8 mouse cellular contexts compared by ENCODE assay signal in the genomic region with DNA sequence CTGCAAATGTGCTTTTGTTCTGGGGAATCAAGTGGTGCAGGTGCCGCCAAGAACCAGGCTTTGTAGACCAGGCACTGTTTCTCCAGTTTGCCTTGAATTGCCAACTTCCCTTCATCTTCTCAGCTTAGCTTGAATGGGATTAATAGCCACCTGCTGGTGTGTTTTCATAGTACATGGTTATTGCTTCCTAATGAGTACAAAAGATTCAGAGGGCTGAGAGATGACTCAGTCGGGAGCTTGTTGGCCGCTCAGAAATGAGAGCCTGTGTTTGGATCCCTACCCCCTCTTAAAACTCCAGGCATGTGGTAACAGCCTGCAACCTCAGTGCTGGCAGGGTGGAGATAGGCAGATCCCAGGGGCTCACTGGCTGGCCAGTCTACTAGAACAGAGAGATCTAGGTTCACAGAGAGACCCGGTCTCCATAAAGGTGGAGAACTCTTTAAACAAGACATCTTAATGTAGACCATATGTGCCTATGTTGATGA.
A peak's percentile ranks its signal among the peaks of the same experiment; 100 is the strongest.
DNase-seq lines count a peak whose midpoint lies in the region; ATAC-seq and TF ChIP-seq lines count a peak whose summit lies in the region.
"Had no signal": no experiment of that assay in that cellular context is flagged by ENCODE, and none has a peak within 500 bp of the region (broad histone marks: within the 10 kb centered on the region; RNA-seq: fewer than 3 reads in every experiment).

No protein-coding gene starts in this region.

- no peak overlapping the region for H3K27ac ChIP-seq in forebrain, embryonic 11.5 days (ENCODE audit: low read depth, low read length)
- H3K27ac ChIP-seq in layer of hippocampus, adult 2 months = peak overlapping the region; percentile 46; the same call in 1 of the 2 replicates
- H3K27ac ChIP-seq: liver, embryonic 14.5 days had no signal

- no peak overlapping the region for H3K9ac ChIP-seq in forebrain, embryonic 11.5 days (ENCODE audit: low read length)
- H3K9ac ChIP-seq: liver, embryonic 14.5 days had no signal

- 25% methylated on average over 4 of the region's 4 CpGs for WGBS in forebrain, embryonic 11.5 days

- H3K4me1 ChIP-seq in forebrain, embryonic 11.5 days (replicated peaks; ENCODE audit: control insufficient read depth, insufficient read depth, low read length) = peaks cover 2% of the 10 kb centered on the region; the same call in 1 of the 2 replicates

- peak; percentile 10 for DNase-seq in right cerebral cortex, adult 18-20 months
- DNase-seq in right cerebral cortex, postnatal 4 days = no peak
- DNase-seq in cerebellum, adult 11-12 months = peak; percentile 48
- DNase-seq in forebrain, embryonic 11.5 days (ENCODE audit: low spot score) = no peak
- peak; percentile 50 to 69 for DNase-seq in layer of hippocampus, adult 2 months (ENCODE audit: low spot score in 2 of 2)
- peak; percentile 86 for DNase-seq in skeletal muscle tissue, adult 2 months (ENCODE audit: low read depth, low spot score)

- no peaks in the 10 kb centered on the region for H3K9me3 ChIP-seq in forebrain, embryonic 11.5 days (ENCODE audit: control insufficient read depth, low read length)

- H3K36me3 ChIP-seq in forebrain, embryonic 11.5 days (ENCODE audit: control insufficient read depth, insufficient read depth, low read length) = no peaks in the 10 kb centered on the region

- ATAC-seq in forebrain, embryonic 11.5 days (replicated peaks; ENCODE audit: low FRiP score) = peak; percentile 84
- ATAC-seq in erythroblast, adult 5-6 weeks (replicated peaks; ENCODE audit: low FRiP score, poor library complexity, severe bottlenecking) = no peak

- no peak overlapping the region for H3K4me2 ChIP-seq in forebrain, embryonic 11.5 days (ENCODE audit: low read depth, low read length, severe bottlenecking)

- peaks cover 6% of the 10 kb centered on the region for H3K27me3 ChIP-seq in forebrain, embryonic 11.5 days (ENCODE audit: control insufficient read depth, insufficient read depth, low read length)

- peak; percentile 72 for TF ChIP-seq CTCF in layer of hippocampus, adult 2 months (conservative IDR thresholded peaks at IDR 0.05)

- no peak overlapping the region for H3K4me3 ChIP-seq in forebrain, embryonic 11.5 days (ENCODE audit: low read depth, low read length)
- no peak overlapping the region for H3K4me3 ChIP-seq in layer of hippocampus, adult 2 months

Comparison
In these comparisons a context has a peak if more than half of its experiments do, and no peak if none do; other contexts are left out.
1. DNase-seq: peak in right cerebral cortex, adult 18-20 months (single experiment), cerebellum, adult 11-12 months (single experiment), layer of hippocampus, adult 2 months (2 of 2) and skeletal muscle tissue, adult 2 months (single experiment); none in right cerebral cortex, postnatal 4 days (single experiment) and forebrain, embryonic 11.5 days (single experiment).